In the genomic region with DNA sequence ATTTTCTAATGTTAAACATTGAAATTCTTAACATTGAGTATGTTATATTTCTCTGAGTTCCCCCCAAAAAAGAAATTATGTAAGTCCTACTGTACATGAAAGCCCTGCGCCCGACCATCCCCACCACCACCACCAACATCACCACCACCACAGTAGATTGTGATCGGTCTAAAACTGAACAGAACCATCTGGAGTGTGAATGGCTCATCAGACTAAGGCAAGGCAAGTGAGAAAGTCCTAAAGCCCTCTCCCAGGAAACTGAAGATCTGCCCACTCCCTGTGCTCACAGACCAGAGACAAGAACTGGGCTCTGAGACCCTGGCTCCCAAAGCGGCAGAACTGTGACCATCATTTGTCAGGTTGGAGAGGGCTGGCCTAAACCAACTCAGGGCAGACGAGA, we compare ENCODE assay signal across 19 mouse cellular contexts.
A peak's percentile ranks its signal among the peaks of the same experiment; 100 is the strongest.
DNase-seq lines count a peak whose midpoint lies in the region; ATAC-seq and TF ChIP-seq lines count a peak whose summit lies in the region.
"Had no signal": no experiment of that assay in that cellular context is flagged by ENCODE, and none has a peak within 500 bp of the region (broad histone marks: within the 10 kb centered on the region; RNA-seq: fewer than 3 reads in every experiment).

No protein-coding gene starts in this region.

- H3K9ac ChIP-seq in hindbrain, embryonic 11.5 days (ENCODE audit: low read depth, low read length) = no peak overlapping the region
- H3K9ac ChIP-seq: embryonic facial prominence, embryonic 12.5 days; forebrain, embryonic 13.5 days; forebrain, embryonic 15.5 days had no signal

- no peaks in the 10 kb centered on the region for H3K4me1 ChIP-seq in hindbrain, embryonic 11.5 days (replicated peaks; ENCODE audit: control insufficient read depth, insufficient read depth, low read length)
- H3K4me1 ChIP-seq: embryonic facial prominence, embryonic 10.5 days; embryonic facial prominence, embryonic 12.5 days had no signal

- no peak overlapping the region for H3K4me2 ChIP-seq in hindbrain, embryonic 11.5 days (replicated peaks; ENCODE audit: low read depth, low read length)
- H3K4me2 ChIP-seq: embryonic facial prominence, embryonic 12.5 days; forebrain, embryonic 13.5 days; forebrain, embryonic 15.5 days had no signal

- TF ChIP-seq CTCF in gastrocnemius, adult 2 months (IDR thresholded peaks at IDR 0.05) = no peak

- WGBS in hindbrain, embryonic 11.5 days = 92% methylated on average over 5 of the region's 5 CpGs

- no peaks in the 10 kb centered on the region for H3K9me3 ChIP-seq in hindbrain, embryonic 11.5 days (ENCODE audit: control insufficient read depth, low read length)
- H3K9me3 ChIP-seq: embryonic facial prominence, embryonic 10.5 days; embryonic facial prominence, embryonic 12.5 days; forebrain, embryonic 13.5 days; forebrain, embryonic 15.5 days had no signal

- no peaks in the 10 kb centered on the region for H3K27me3 ChIP-seq in hindbrain, embryonic 11.5 days (ENCODE audit: control insufficient read depth, insufficient read depth, low read length)
- H3K27me3 ChIP-seq: embryonic facial prominence, embryonic 12.5 days; forebrain, embryonic 13.5 days; forebrain, embryonic 15.5 days had no signal

- H3K27ac ChIP-seq in gastrocnemius, adult 2 months = 0 out of 2 replicates have a peak overlapping the region, but pooled peaks have one; percentile 24
- H3K27ac ChIP-seq in hindbrain, embryonic 11.5 days (ENCODE audit: low read depth, low read length) = no peak overlapping the region
- H3K27ac ChIP-seq: embryonic facial prominence, embryonic 10.5 days; embryonic facial prominence, embryonic 12.5 days; forebrain, embryonic 13.5 days; forebrain, embryonic 15.5 days had no signal

- no peak for DNase-seq in gastrocnemius, adult 2 months
- DNase-seq in gastrocnemius, adult 8-10 months (ENCODE audit: low spot score in 2 of 2) = no peak
- peak; percentile 23 to 29 for DNase-seq in left cerebral cortex, postnatal 36 days (ENCODE audit: low spot score in 2 of 2)
- no peak for DNase-seq in left cerebral cortex, adult 11 months (ENCODE audit: low spot score)
- DNase-seq in brain, adult 2 months (ENCODE audit: low read depth, low spot score) = peak; percentile 80
- peak; percentile 73 for DNase-seq in telencephalon, adult 2 months (ENCODE audit: low read depth, low spot score)
- DNase-seq in hindbrain, embryonic 11.5 days (ENCODE audit: low spot score) = no peak
- DNase-seq: adrenal gland, adult 2 months; adrenal gland, postnatal 10 days; adrenal gland, postnatal 25 days; cerebellum, adult 11-12 months; cerebellum, adult 2 months; cerebellum, adult 9-10 months; cerebellum, postnatal 10 days; cerebellum, postnatal 25 days had no signal

- no peaks in the 10 kb centered on the region for H3K36me3 ChIP-seq in hindbrain, embryonic 11.5 days (ENCODE audit: control insufficient read depth, insufficient read depth, low read length)
- H3K36me3 ChIP-seq: embryonic facial prominence, embryonic 10.5 days; embryonic facial prominence, embryonic 12.5 days; forebrain, embryonic 15.5 days had no signal

- no peak for ATAC-seq in hindbrain, embryonic 11.5 days (ENCODE audit: low FRiP score)
- ATAC-seq: forebrain, embryonic 13.5 days; forebrain, embryonic 15.5 days had no signal

- intact Hi-C loops in gastrocnemius, adult 2 months (cut with DNase I) = no loop called here
- intact Hi-C loops in left cerebral cortex, postnatal 36 days (cut with DNase I) = no loop called here

- H3K4me3 ChIP-seq in gastrocnemius, adult 2 months = no peak overlapping the region
- no peak overlapping the region for H3K4me3 ChIP-seq in hindbrain, embryonic 11.5 days (ENCODE audit: low read depth, low read length)
- H3K4me3 ChIP-seq: embryonic facial prominence, embryonic 10.5 days; embryonic facial prominence, embryonic 12.5 days; forebrain, embryonic 13.5 days; forebrain, embryonic 15.5 days had no signal

Comparison
In these comparisons a context has a peak if more than half of its experiments do, and no peak if none do; other contexts are left out.
1. DNase-seq: peak in left cerebral cortex, postnatal 36 days (2 of 2), brain, adult 2 months (single experiment) and telencephalon, adult 2 months (single experiment); none in gastrocnemius, adult 2 months (single experiment), gastrocnemius, adult 8-10 months (0 of 2), left cerebral cortex, adult 11 months (single experiment) and hindbrain, embryonic 11.5 days (single experiment).